Mouse (Mus musculus): ENCODE data around the gene Nedd8. TPM values are rescaled to one million over a fixed set of nuclear protein-coding genes. Genes with fewer than 3 reads are reported as not detected.

Gene Nedd8
- polyA plus RNA-seq (2012; ENCODE audit: insufficient read depth, insufficient read length, low replicate concordance, missing spikeins) = not detected in 2 replicates

- peak within 1 kb of the TSS; percentile 88 for H3K27ac ChIP-seq (ENCODE audit: insufficient read depth, low read depth, low read length)
- under 1% methylated on average over 38 of the region's 38 CpGs for WGBS
- no peak for TF ChIP-seq CTCF (IDR thresholded peaks at IDR 0.05; ENCODE audit: insufficient read depth, low read depth, low read length)
- peak; percentile 42 for TF ChIP-seq POLR2A (IDR thresholded peaks at IDR 0.05; ENCODE audit: insufficient read depth, low read depth, low read length)
- H3K4me1 ChIP-seq (ENCODE audit: control insufficient read depth, insufficient read depth, low read length) = peaks cover 2% of the 10 kb centered on the region; the same call in 1 of the 2 replicates
- H3K4me3 ChIP-seq (ENCODE audit: insufficient read depth, low read depth, low read length) = peak within 1 kb of the TSS; percentile 84
Observed at GRCm38 (mm10) chr14:55671833-55672740, at the start of gene Nedd8, which contains the start of gene Gmpr2. Gene Nedd8, minus strand, starts transcription at chr14:55672124. Gene Gmpr2, plus strand, starts transcription at chr14:55671941.

- WGBS = 83% methylated on average over 6 of the region's 6 CpGs
- Histone ChIP-seq H3K4me3 (ENCODE audit: insufficient read depth, low read depth, low read length) (no peak overlapping the region), H3K4me1 (ENCODE audit: control insufficient read depth, insufficient read depth, low read length) (peaks cover 10% of the 10 kb centered on the region), H3K27ac (ENCODE audit: insufficient read depth, low read depth, low read length) (no peak overlapping the region)
- TF ChIP-seq POLR2A (IDR thresholded peaks at IDR 0.05; ENCODE audit: insufficient read depth, low read depth, low read length) (no peak), CTCF (IDR thresholded peaks at IDR 0.05; ENCODE audit: insufficient read depth, low read depth, low read length) (no peak)
Observed at GRCm38 (mm10) chr14:55721076-55721475, 49.2 kb upstream of the Nedd8 start.

DNA sequence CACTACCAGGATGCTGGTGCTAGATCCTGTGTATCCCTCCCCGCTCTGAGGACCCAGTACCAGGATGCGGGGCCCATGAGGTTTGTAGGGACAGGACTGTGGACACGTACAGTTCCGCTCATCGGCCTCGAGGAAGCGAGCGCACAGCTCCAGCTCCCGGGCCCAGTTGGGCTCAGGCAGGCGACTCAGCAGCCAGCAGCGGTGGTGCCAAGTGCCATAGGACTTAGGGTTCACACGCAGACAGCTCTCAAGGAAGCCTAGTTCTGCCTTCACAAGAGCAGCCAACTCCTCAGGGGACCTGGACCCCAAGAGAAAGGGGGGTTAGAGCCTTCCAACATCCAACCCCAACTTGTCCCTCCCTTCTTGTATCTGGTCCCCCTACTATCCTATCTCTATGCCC is 48.7 kb upstream of the Nedd8 start:
- 88% methylated on average over 12 of the region's 12 CpGs for whole genome bisulfite sequencing
- no peak overlapping the region for H3K4me3 ChIP-seq (ENCODE audit: insufficient read depth, low read depth, low read length)
- no peak overlapping the region for H3K27ac ChIP-seq (ENCODE audit: insufficient read depth, low read depth, low read length)
- peaks cover 10% of the 10 kb centered on the region for H3K4me1 ChIP-seq (ENCODE audit: control insufficient read depth, insufficient read depth, low read length)
- TF ChIP-seq CTCF (IDR thresholded peaks at IDR 0.05; ENCODE audit: insufficient read depth, low read depth, low read length) (no peak), POLR2A (IDR thresholded peaks at IDR 0.05; ENCODE audit: insufficient read depth, low read depth, low read length) (no peak)

- no peak overlapping the region for H3K27ac ChIP-seq (ENCODE audit: insufficient read depth, low read depth, low read length)
- H3K4me3 ChIP-seq (ENCODE audit: insufficient read depth, low read depth, low read length) = no peak overlapping the region
- H3K4me1 ChIP-seq (ENCODE audit: control insufficient read depth, insufficient read depth, low read length) = peaks cover 10% of the 10 kb centered on the region
- 85% methylated on average over 6 of the region's 6 CpGs for WGBS
- no peak for TF ChIP-seq POLR2A (IDR thresholded peaks at IDR 0.05; ENCODE audit: insufficient read depth, low read depth, low read length)
- no peak for TF ChIP-seq CTCF (IDR thresholded peaks at IDR 0.05; ENCODE audit: insufficient read depth, low read depth, low read length)
Observed at GRCm38 (mm10) chr14:55719737-55720136, 47.8 kb upstream of the Nedd8 start.

GRCm38 (mm10) chr14:55716884-55717283 is 45.0 kb upstream of the Nedd8 start:
- peaks cover 10% of the 10 kb centered on the region for H3K4me1 ChIP-seq (ENCODE audit: control insufficient read depth, insufficient read depth, low read length)
- TF ChIP-seq POLR2A (IDR thresholded peaks at IDR 0.05; ENCODE audit: insufficient read depth, low read depth, low read length) (no peak), CTCF (IDR thresholded peaks at IDR 0.05; ENCODE audit: insufficient read depth, low read depth, low read length) (no peak)
- H3K4me3 ChIP-seq (ENCODE audit: insufficient read depth, low read depth, low read length) = no peak overlapping the region
- WGBS = 90% methylated on average over 8 of the region's 8 CpGs
- no peak overlapping the region for H3K27ac ChIP-seq (ENCODE audit: insufficient read depth, low read depth, low read length)

DNA sequence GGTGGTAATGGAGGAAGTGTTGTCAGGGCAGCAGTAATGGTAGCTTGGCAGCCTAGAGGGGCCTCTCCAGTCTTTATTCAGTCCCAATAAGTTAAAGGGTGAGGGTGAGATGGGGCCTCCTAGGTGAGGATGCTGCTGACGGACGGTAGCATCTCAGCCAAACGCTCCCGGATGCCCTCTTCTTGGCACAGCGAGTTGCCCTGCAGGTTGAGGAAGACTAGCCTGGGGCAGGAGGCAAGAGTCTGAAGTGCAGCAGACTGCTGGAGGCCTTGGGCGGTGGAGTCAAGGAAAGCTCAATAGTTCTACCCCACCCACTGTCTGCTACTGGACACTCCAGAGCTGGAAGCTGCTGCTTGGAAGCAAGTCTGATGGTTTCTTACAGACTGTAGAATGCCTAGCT is 44.3 kb upstream of the Nedd8 start:
- peaks cover 6% of the 10 kb centered on the region; the same call in 1 of the 2 replicates for H3K4me1 ChIP-seq (ENCODE audit: control insufficient read depth, insufficient read depth, low read length)
- TF ChIP-seq CTCF (IDR thresholded peaks at IDR 0.05; ENCODE audit: insufficient read depth, low read depth, low read length) = no peak
- no peak for TF ChIP-seq POLR2A (IDR thresholded peaks at IDR 0.05; ENCODE audit: insufficient read depth, low read depth, low read length)
- no peak overlapping the region for H3K27ac ChIP-seq (ENCODE audit: insufficient read depth, low read depth, low read length)
- H3K4me3 ChIP-seq (ENCODE audit: insufficient read depth, low read depth, low read length) = no peak overlapping the region
- WGBS = 94% methylated on average over 6 of the region's 6 CpGs

GRCm38 (mm10) chr14:55714893-55715292 is 43.0 kb upstream of the Nedd8 start:
- no peaks in the 10 kb centered on the region for H3K4me1 ChIP-seq (ENCODE audit: control insufficient read depth, insufficient read depth, low read length)
- TF ChIP-seq CTCF (IDR thresholded peaks at IDR 0.05; ENCODE audit: insufficient read depth, low read depth, low read length) = no peak
- no peak for TF ChIP-seq POLR2A (IDR thresholded peaks at IDR 0.05; ENCODE audit: insufficient read depth, low read depth, low read length)
- H3K4me3 ChIP-seq (ENCODE audit: insufficient read depth, low read depth, low read length) = no peak overlapping the region
- WGBS = 45% methylated on average over 6 of the region's 6 CpGs
- H3K27ac ChIP-seq (ENCODE audit: insufficient read depth, low read depth, low read length) = no peak overlapping the region

GRCm38 (mm10) chr14:55713729-55714122 is 41.8 kb upstream of the Nedd8 start, which contains the start of gene Tgm1:
Gene Tgm1, minus strand, starts transcription at chr14:55713926.
- no peaks in the 10 kb centered on the region for H3K4me1 ChIP-seq (ENCODE audit: control insufficient read depth, insufficient read depth, low read length)
- H3K4me3 ChIP-seq (ENCODE audit: insufficient read depth, low read depth, low read length) = no peak within 1 kb of the TSS
- no peak for TF ChIP-seq POLR2A (IDR thresholded peaks at IDR 0.05; ENCODE audit: insufficient read depth, low read depth, low read length)
- TF ChIP-seq CTCF (IDR thresholded peaks at IDR 0.05; ENCODE audit: insufficient read depth, low read depth, low read length) = no peak
- 46% methylated on average over 4 of the region's 4 CpGs for WGBS
- H3K27ac ChIP-seq (ENCODE audit: insufficient read depth, low read depth, low read length) = no peak within 1 kb of the TSS
